Mouse (Mus musculus): ENCODE measurements around the gene Socs4. TPM values are rescaled to one million over a fixed set of nuclear protein-coding genes. Genes with fewer than 3 reads are reported as not detected.

Gene Socs4
- total RNA-seq, 4 experiments from 2014 or later, result 11.7 to 12.9 (median 12.0) TPM

DNA sequence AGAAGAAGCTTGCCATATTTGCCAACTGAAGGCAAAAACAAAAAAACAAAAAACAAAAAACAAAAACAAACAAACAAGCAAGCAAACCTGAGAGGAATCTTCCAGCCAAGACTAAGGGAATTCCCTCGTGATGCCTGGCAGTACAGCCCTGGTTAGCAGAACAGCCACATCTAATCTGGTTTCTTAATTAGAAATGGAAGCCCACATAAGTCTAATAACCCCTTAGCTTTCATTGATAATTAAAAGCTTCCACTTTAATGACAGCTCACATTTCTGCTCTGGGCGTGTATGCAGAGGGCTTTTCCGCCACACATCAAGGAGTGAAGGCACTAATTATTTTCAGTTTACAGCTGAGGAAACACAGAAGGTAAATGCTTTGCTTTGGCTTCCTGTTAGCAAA is 58.6 kb downstream of the Socs4 start:
- no peak for DNase-seq (ENCODE audit: low spot score in 2 of 2)

DNA sequence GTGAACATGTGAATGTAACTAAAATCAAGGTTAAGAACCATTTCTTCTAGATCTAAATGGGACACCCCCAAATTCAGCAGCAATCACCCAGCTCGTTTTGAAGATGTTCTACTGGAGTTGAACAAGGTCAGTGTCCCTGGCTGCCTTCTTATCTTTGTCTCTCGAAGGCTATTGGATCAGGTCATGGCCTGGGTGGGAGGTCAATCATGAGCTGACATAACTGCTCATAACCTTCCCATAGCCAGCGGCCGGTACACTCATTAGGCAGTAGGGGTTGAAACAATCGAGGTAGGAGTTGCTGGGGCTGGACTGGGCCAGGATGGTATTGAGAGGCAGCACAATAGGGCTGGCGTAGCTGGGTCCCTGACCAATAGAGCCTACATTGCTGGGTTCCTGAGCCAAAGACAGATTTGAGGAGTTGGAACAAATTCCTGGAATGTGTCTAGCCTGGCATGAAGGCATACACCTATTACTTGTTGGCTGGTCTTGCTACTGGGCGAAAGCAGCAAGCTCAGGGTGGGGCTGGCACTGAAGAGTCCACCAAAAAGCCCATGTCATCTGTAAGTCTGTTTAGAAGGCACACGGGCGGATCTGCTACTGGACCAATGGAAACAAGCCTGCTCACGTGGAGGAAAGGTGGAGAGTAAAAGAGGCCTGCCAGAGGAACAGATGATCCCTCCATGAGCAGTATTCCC is 63.6 kb downstream of the Socs4 start:
- DNase-seq (ENCODE audit: low spot score in 2 of 2), result no peak

DNA sequence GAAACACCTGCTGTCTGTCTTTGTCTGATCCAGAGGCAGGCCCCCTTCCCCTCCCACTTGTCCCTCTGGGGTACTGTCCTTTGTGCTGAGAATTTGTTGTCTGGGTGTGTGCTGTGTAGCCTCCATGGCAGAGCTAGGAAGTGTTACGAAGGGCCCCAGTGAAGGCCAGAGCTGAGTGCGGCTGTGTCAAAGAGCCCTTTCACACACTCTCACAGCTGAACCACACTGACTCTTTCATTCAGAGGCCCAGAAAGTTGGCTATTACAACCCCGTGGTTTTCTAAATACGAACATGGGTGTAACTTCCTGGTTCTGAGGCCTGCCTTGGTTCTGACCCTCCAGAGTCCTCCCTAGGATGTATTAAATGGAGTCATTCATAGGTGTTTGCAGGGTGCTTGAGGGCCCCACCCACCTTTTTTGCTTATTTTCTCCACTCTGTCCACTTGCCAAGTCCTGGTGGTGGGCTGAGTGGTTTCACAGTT is 65.1 kb downstream of the Socs4 start:
- DNase-seq (ENCODE audit: low spot score in 2 of 2), result peak in 1 of 2 experiments; percentile 25

Other genes with a start within 250 kb of the Socs4 start
- gene Gch1, start 87.5 kb upstream of the Socs4 start, total RNA-seq (2022), result 1 to 10 TPM in 2 of 4 experiments, under 1 TPM in 2; 0.63 to 1.1 (median 1.0) TPM
- gene Wdhd1, start 74 bp upstream of the Socs4 start, total RNA-seq (2022), result 1 to 10 TPM; 5.0 to 6.5 (median 5.5) TPM
- 10 to 100 TPM; 52.3 to 54.7 (median 54.3) TPM for gene Mapk1ip1l, start 21.3 kb downstream of the Socs4 start, total RNA-seq (2022)
- 1 to 10 TPM in 2 of 4 experiments, under 1 TPM in 2; 0.66 to 1.8 (median 0.93) TPM for gene Lgals3, start 90.8 kb downstream of the Socs4 start, total RNA-seq (2022)
- 1 to 10 TPM in 1 of 4 experiments, under 1 TPM in 3; 0.34 to 1.2 (median 0.42) TPM for gene Dlgap5, start 141.5 kb downstream of the Socs4 start, total RNA-seq (2022)
- gene Fbxo34, start 173.5 kb downstream of the Socs4 start, total RNA-seq (2022), result 100 to 1,000 TPM in 1 of 4 experiments, 10 to 100 TPM in 3; 80.4 to 102 (median 92.3) TPM